Mouse (Mus musculus): ENCODE data around the gene Atxn7.

DNA sequence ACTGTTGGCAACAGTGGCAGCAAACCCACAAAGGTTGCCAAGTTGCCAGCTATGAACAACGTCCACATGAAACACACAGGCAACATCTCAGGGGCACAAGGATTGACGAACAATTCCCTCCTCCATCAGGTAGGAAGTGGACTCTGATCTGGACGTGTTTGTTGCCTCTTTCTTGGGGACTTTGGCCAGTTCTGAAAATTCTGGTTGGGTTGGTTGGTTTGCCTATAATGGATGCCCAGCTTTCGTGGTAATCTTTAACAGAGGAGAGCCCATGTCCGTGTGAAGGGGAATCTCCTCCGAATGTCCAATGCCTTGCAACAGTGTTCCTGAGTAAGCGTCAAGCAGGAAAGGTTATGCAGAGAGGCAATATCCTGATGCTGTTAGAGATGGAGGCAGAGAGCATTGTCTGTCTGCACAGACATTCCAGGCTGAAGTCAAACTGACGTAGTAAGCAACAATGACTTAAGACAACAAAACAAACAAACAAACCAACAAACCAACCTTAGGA is 139.6 kb downstream of the Atxn7 start:
- no peak for TF ChIP-seq POLR2A (IDR thresholded peaks at IDR 0.05; ENCODE audit: low read depth, low read length)
- TF ChIP-seq CTCF (conservative IDR thresholded peaks at IDR 0.05; ENCODE audit: insufficient read depth, insufficient read length, low read depth, low read length) = no peak
